Mouse (Mus musculus) kidney, embryonic 15.5 days (tissue): ENCODE results near the gene Med16. TPM values are rescaled to one million over a fixed set of nuclear protein-coding genes. Genes with fewer than 3 reads are reported as not detected.
"Not testable (repeated sequence)": the region's sequence is repeated elsewhere in the genome, so short reads cannot be mapped to it uniquely, and the experiment has no call there.

Experiments used
- ATAC-seq: fragments of 200-750 bp; cut with Nextera tagmentation; replicated peaks from 2 replicates; pipeline ENCODE4 v1.8.0; 2017; ENCODE audit warnings: moderate TSS enrichment; ENCODE audit not compliant: low FRiP score
- H3K27ac ChIP-seq: fragments of 300-500 bp; sonication (generic); 2 replicates; pipeline ENCODE4 v1.5.1; 2015; ENCODE audit warnings: mild to moderate bottlenecking, inconsistent platforms
- H3K27me3 ChIP-seq: fragments of 300-500 bp; sonication (generic); 2 replicates; pipeline ENCODE4 v1.6.1; 2015; ENCODE audit warnings: inconsistent platforms
- H3K36me3 ChIP-seq: fragments of 300-500 bp; sonication (generic); 2 replicates; pipeline ENCODE4 v1.6.1; 2015; ENCODE audit warnings: inconsistent platforms
- H3K4me1 ChIP-seq: fragments of 300-500 bp; sonication (generic); 2 replicates; pipeline ENCODE4 v1.6.1; 2015; ENCODE audit warnings: inconsistent platforms
- H3K4me2 ChIP-seq: fragments of 300-500 bp; sonication (generic); 2 replicates; pipeline ENCODE4 v1.6.1; 2015; ENCODE audit warnings: moderate library complexity, mild to moderate bottlenecking, inconsistent platforms
- H3K4me3 ChIP-seq: fragments of 300-500 bp; sonication (generic); replicated peaks from 2 replicates; pipeline ENCODE4 v1.5.1; 2015; ENCODE audit warnings: mild to moderate bottlenecking, inconsistent platforms
- H3K9ac ChIP-seq: fragments of 300-500 bp; sonication (generic); 2 replicates; pipeline ENCODE4 v1.6.1; 2015; ENCODE audit warnings: mild to moderate bottlenecking, inconsistent platforms
- H3K9me3 ChIP-seq: fragments of 300-500 bp; sonication (generic); replicated peaks from 2 replicates; pipeline ENCODE4 v1.6.1; 2016; ENCODE audit warnings: inconsistent platforms
- WGBS: fragments of 180-500 bp; shearing (Covaris S2); methylation state at CpG from one replicate; pipeline ENCODE4 v1.1.7; 2015; ENCODE audit warnings: mixed read lengths; 5-methylcytosine and 5-hydroxymethylcytosine counted together
- polyA plus RNA-seq: library from polyadenylated mRNA; unstranded; fragments of >200 nt; fragmentation: Nextera tagmentation; extraction: Ambion mirVana; gene quantifications from 2 replicates; pipeline ENCODE4 v1.2.1, GENCODE M21; 2015

Gene Med16
- polyA plus RNA-seq, 1 experiment from 2014 or later: 70.7 TPM

DNA sequence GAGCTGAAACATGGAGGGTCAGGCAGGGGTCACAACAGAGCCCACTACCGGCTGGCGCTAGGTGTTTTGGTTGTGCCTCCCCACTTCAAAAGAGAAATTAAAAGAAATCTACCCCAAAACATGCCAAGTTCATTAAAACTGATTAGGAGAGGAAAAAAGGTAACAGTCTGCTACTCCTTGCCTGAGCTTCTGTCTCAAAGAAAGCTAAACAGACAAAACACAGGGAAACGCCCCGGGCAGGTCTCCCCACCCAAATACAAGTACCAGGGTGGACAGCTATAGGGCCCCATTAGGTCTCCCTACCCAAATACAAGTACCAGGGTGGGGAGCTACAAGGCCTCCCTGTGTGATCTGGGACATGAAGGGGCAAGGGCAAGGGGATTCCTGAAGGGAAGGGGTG lies 1.8 kb upstream of the Med16 start, which contains the start of gene Gm26602:
Gene Gm26602 (plus strand): TSS at position 301 of the 400 bp plus-strand sequence.
- no peaks in the 10 kb centered on the region for H3K9me3 ChIP-seq
- 0 out of 2 replicates have a peak within 1 kb of the TSS, but pooled peaks have one; percentile 78 for H3K27ac ChIP-seq
- no peak within 1 kb of the TSS for H3K9ac ChIP-seq
- no peak for ATAC-seq
- peaks cover 45% of the 10 kb centered on the region for H3K36me3 ChIP-seq
- peaks cover 40% of the 10 kb centered on the region for H3K4me1 ChIP-seq
- no peak within 1 kb of the TSS for H3K4me2 ChIP-seq
- H3K27me3 ChIP-seq: no peaks in the 10 kb centered on the region
- 91% methylated on average over 4 of the region's 4 CpGs for WGBS
- H3K4me3 ChIP-seq: no peak within 1 kb of the TSS

DNA sequence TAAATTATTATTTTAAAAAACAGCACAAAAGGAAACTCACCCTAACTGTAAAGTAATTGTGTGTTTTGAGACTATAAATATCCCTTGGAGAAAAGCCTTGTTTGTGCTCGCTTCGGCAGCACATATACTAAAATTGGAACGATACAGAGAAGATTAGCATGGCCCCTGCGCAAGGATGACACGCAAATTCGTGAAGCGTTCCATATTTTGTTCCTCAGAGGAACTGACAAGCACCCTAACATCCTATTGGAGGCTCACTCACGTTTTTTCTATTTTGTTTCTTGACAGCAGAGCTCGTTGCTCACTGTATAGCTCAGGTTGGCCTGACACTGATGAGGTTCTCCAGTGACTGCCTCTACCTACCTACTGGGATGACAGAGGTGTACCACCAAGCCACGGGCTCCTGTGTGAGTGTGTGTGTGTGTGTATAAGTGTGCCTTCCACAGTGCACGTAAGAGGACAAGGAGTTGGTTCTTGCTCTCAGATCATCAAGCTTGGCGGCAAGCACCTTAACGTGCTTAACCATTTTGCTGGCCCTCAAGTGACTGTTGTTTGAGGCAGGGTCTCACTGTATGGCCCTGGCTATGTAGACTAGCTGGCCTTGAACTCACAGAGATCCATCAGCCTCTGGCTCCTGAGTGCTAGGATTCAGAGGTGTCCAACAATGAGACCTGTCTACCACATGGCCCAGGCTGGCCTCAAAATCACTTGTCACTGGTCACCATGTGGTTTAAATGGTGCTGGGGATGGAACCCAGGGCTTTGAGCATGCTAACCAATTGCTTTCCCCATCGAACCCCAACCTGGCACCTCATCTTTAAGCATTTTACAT lies 584 bp upstream of the Med16 start:
- Histone ChIP-seq H3K9ac (peak overlapping the region; percentile 84; the same call in 1 of the 2 replicates), H3K9me3 (no peaks in the 10 kb centered on the region), H3K4me2 (peak overlapping the region; percentile 59), H3K27ac (peak overlapping the region; percentile 97), H3K4me1 (peaks cover 27% of the 10 kb centered on the region), H3K4me3 (peak overlapping the region; percentile 76), H3K27me3 (no peaks in the 10 kb centered on the region), H3K36me3 (peaks cover 58% of the 10 kb centered on the region)
- 0 out of 2 replicates have a peak, but pooled peaks have one; percentile 34 for ATAC-seq
- WGBS: 26% methylated on average over 14 of the region's 14 CpGs

DNA sequence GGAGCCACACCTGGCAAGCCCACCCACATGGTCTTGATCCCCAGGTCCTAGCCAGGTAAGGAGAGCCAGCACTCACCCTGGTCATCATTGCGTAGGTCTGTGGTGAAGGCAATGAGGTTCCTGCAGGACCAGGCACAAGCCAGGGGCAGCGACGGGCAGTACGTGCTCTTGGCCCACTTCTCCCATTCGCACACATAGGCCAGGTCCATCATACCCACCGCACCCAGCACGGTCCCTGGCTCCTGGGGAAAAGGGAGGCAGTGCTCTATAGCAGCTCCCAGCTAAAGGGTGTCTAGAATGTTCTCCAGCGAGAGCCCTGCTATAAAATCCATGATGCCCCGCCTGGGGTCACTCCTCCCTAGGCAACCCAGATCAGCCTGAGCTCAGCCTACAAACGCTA lies 1.3 kb downstream of the Med16 start:
- WGBS: 88% methylated on average over 10 of the region's 10 CpGs
- ATAC-seq: no peak
- peaks cover 22% of the 10 kb centered on the region for H3K4me1 ChIP-seq
- peaks cover 70% of the 10 kb centered on the region for H3K36me3 ChIP-seq
- H3K9ac ChIP-seq: no peak overlapping the region
- H3K27ac ChIP-seq: peak overlapping the region; percentile 37; the same call in 1 of the 2 replicates
- H3K4me2 ChIP-seq: peak overlapping the region; percentile 59
- peak overlapping the region; percentile 76 for H3K4me3 ChIP-seq
- no peaks in the 10 kb centered on the region for H3K27me3 ChIP-seq
- no peaks in the 10 kb centered on the region for H3K9me3 ChIP-seq

DNA sequence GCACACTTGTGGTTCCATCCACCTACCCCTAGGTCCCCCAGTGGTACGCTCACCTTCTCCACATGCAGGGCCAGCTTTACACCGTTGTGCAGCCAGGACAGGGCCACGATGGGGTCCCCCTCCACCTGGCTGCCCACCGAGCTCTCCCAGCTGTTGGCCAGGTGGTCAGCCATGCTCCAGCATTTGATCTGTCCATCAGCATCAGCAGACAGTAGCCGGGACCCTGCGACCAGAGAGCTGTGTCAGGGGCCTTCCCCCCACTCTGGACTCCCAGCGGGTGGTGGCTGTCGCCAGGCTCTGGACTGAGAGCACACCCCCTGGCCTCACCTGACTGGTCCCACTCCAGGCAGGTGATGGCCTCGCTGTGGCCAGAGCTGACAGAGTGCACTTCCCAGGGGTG lies 2.0 kb downstream of the Med16 start:
- Histone ChIP-seq H3K36me3 (peaks cover 71% of the 10 kb centered on the region), H3K4me2 (no peak overlapping the region), H3K4me1 (peaks cover 22% of the 10 kb centered on the region), H3K27ac (no peak overlapping the region), H3K9me3 (no peaks in the 10 kb centered on the region), H3K4me3 (no peak overlapping the region), H3K9ac (no peak overlapping the region), H3K27me3 (no peaks in the 10 kb centered on the region)
- ATAC-seq: no peak
- 94% methylated on average over 9 of the region's 9 CpGs for WGBS

DNA sequence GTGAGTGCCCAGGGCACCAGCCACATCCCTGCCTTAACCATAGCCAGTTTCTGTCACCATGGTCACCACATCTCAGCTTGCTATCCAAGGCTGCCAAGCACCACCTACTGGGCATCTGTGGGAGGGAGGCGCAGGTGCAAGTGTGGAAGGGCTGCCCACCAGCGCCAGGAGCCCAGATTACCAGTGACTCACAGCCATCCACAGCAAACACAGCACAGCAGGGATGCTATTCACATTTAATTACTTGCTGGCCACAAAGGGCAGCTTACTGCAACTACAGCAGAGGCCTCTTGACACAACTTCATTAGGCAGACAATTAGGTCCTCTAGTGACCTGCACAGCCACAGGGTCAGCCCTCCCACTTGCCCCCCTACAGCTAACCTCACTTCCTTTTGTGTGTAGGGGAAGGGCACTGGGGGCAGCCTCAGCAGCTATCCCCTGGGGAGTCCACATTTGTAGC lies 7.7 kb downstream of the Med16 start:
- Histone ChIP-seq H3K9ac (no peak overlapping the region), H3K36me3 (peaks cover 94% of the 10 kb centered on the region)
- WGBS: 64% methylated on average over 2 of the region's 2 CpGs

DNA sequence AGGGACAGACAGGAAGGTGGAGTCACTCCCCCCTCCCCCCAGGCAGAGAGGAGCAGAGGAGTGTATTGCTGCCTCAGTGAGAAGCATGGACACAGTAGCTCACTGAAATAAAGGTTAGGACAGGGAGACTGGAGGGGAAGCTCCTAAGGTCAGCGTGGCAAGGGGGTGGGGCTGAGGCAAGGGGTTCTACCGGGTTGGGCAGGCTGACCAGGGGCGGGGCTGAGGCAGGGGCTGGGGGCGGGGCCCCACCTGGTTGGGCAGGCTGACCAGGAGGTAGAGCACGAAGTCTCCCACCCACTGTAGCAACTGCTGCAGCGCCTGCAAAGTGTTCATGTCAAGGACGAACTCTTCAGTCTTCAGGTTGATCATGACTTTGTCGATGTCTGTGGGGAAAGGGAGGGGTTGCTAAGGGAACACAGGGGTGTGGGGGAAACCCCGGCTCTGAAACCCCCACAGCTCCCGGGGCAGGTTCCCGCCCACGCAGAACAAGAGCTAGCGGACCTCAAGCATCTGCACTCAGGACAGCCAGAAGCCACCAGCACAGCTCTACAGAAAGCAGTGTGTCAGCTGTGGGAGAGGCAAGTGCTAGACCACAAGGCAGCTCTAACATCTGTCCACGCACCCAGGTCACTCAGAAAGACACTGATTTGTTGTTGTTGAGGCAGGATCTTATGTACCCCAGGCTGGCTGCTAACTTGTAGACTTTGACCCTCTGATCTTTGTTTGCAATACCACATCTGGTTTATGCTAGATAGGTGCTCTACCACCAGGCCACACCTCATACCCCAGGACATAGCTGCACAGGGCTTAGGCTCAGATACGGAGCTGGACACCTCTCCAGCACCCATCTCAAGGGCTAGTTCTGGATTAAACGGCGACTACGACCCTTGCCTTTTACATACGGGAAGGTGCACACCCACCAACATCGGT lies 11.1 kb downstream of the Med16 start:
- Histone ChIP-seq H3K9me3 (no peaks in the 10 kb centered on the region), H3K9ac (no peak overlapping the region; the same call in 1 of the 2 replicates), H3K27me3 (no peaks in the 10 kb centered on the region), H3K4me2 (no peak overlapping the region), H3K36me3 (peaks cover 78% of the 10 kb centered on the region), H3K4me1 (peaks cover 17% of the 10 kb centered on the region; the same call in 1 of the 2 replicates), H3K4me3 (no peak overlapping the region), H3K27ac (no peak overlapping the region)
- ATAC-seq: peak; percentile 41; the same call in 1 of the 2 replicates
- WGBS: 47% methylated on average over 20 of the region's 20 CpGs

More for the DNA sequence above, 7.7 kb downstream of the Med16 start:
- Histone ChIP-seq H3K4me2 (no peak overlapping the region), H3K27ac (no peak overlapping the region), H3K4me3 (no peak overlapping the region), H3K27me3 (no peaks in the 10 kb centered on the region), H3K4me1 (peaks cover 17% of the 10 kb centered on the region; the same call in 1 of the 2 replicates), H3K9me3 (no peaks in the 10 kb centered on the region)
- ATAC-seq: no peak

DNA sequence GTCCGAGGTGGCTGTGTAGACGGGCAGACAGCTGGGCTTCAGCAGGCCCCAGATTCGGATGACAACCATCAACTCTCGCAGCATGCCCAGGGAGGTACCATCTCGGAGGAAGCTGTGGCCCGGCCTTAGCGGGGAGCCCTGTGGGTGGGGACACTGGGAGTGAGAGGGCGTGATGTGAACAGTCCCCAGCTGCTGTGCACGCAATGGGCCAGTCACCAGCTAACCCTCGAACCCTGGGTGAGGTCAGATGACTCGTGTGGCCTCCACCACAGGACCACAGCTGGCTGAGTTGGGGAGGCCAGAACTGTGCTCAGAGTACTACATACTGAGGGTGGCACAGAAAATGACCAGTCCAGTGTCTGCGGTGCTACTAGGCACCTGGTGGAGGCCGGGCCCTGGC lies 11.9 kb downstream of the Med16 start:
- Histone ChIP-seq H3K9me3 (no peaks in the 10 kb centered on the region), H3K27me3 (no peaks in the 10 kb centered on the region), H3K36me3 (peaks cover 70% of the 10 kb centered on the region), H3K4me2 (no peak overlapping the region), H3K4me1 (peaks cover 17% of the 10 kb centered on the region; the same call in 1 of the 2 replicates), H3K27ac (no peak overlapping the region), H3K4me3 (no peak overlapping the region), H3K9ac (no peak overlapping the region)
- no peak for ATAC-seq
- 83% methylated on average over 13 of the region's 13 CpGs for WGBS

DNA sequence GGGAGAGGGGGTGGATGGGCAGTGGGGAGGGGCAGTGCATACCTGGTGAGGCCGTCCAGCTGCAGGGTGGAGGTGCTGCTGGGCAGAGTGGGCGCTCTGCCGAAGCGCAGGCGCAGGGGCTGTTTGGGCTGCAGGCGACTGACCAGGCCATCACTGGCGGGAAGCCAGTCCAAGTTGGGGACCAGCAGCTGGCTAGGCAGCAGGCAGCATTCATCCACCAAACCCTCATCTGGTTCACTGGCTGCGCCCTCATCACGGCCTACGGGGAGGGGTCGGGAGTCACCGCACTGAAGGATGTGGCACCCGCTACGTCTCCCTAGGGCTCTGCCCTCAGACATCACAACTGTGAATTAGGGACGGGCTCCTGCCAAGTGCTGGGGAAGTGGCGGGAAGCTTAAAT lies 12.4 kb downstream of the Med16 start:
- no peak for ATAC-seq
- Histone ChIP-seq H3K36me3 (peaks cover 65% of the 10 kb centered on the region), H3K4me2 (no peak overlapping the region), H3K4me3 (no peak overlapping the region), H3K27me3 (no peaks in the 10 kb centered on the region), H3K9me3 (no peaks in the 10 kb centered on the region), H3K4me1 (peaks cover 17% of the 10 kb centered on the region; the same call in 1 of the 2 replicates), H3K9ac (no peak overlapping the region), H3K27ac (no peak overlapping the region)
- 88% methylated on average over 16 of the region's 16 CpGs for WGBS

DNA sequence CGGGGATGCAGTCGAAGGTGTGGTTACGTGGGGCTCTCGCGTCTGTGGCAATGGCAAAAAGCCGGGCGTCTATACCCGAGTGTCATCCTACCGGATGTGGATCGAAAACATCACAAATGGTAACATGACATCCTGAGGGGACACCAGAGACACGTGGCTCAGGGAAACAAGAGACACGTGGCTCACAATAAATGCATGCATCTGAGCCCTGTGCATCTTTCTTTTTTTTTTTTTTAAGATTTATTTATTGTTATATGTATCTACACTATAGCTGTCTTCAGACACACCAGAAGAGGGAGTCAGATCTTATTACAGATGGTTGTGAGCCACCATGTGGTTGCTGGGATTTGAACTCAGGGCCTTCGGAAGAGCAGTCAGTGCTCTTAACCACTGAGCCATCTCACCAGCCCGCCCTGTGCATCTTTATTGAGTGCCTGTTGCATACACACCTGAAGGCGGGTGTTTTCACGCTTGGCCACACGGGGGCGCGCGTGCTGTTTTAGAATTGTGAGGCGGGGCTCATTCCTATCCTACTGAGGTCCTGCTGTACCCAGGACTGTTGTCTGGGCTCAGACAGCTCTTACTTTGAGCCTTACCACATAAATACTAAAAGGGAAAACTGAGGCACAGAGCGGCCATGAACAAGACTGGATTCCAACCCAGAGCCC lies 16.1 kb downstream of the Med16 start:
- not testable (repeated sequence) for H3K9ac ChIP-seq, H3K9me3 ChIP-seq, ATAC-seq, H3K4me3 ChIP-seq, H3K4me2 ChIP-seq, H3K27me3 ChIP-seq
- H3K27ac ChIP-seq: peak overlapping the region; percentile 51
- peaks cover 34% of the 10 kb centered on the region for H3K36me3 ChIP-seq
- 41% methylated on average over 22 of the region's 22 CpGs for WGBS
- H3K4me1 ChIP-seq: peaks cover 10% of the 10 kb centered on the region; the same call in 1 of the 2 replicates

DNA sequence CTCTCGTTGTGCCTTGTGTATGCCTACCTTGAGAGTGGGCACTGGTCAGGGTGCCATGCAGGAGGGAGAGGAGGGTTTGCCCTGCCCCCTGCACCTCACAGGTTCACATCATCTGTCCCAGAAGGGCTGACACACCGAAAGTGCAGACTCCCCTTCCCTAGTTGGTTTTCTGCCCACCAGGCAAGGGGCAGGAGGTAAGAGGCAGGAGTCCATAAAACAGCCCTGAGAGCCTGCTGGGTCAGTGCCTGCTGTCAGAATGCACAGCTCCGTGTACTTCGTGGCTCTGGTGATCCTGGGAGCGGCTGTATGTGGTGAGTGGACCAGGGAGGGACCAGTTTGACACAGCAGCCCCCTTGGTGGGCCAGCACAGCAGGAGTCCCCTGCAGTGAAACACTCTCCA lies 18.1 kb downstream of the Med16 start, which contains the start of gene Cfd:
Gene Cfd (plus strand): TSS at position 184 of the 400 bp plus-strand sequence.
- ATAC-seq: no peak

DNA sequence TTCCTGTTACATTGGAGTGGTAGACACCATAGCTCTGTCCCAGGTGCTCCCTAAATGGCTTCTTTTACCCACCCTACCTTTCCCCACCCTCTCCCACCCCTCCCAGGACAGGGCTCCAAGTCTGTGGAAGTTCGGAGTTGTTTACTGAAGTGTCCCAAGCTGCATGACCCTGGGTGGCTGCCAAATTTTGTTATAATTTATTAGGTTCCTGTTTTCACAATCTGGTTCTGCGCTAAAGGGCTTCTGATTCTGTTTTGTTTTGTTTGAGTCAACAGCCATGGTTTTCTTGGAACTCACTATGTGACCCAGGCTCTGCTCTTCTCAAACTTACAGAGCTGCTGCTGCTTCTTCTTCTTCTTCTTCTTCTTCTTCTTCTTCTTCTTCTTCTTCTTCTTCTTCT lies 19.3 kb downstream of the Med16 start:
- 46% methylated on average over 2 of the region's 2 CpGs for WGBS

More for the DNA sequence above, 18.1 kb downstream of the Med16 start, which contains the start of gene Cfd:
- peaks cover 15% of the 10 kb centered on the region for H3K36me3 ChIP-seq
- H3K27ac ChIP-seq: no peak within 1 kb of the TSS
- no peak within 1 kb of the TSS for H3K4me2 ChIP-seq
- WGBS: 44% methylated on average over 5 of the region's 5 CpGs
- H3K4me1 ChIP-seq: no peaks in the 10 kb centered on the region
- H3K9ac ChIP-seq: no peak within 1 kb of the TSS
- no peaks in the 10 kb centered on the region for H3K9me3 ChIP-seq
- no peaks in the 10 kb centered on the region for H3K27me3 ChIP-seq
- H3K4me3 ChIP-seq: no peak within 1 kb of the TSS

More for the DNA sequence above, 19.3 kb downstream of the Med16 start:
- Histone ChIP-seq H3K9me3 (no peaks in the 10 kb centered on the region), H3K4me2 (no peak overlapping the region), H3K9ac (no peak overlapping the region), H3K4me1 (no peaks in the 10 kb centered on the region), H3K27me3 (no peaks in the 10 kb centered on the region), H3K4me3 (no peak overlapping the region), H3K27ac (no peak overlapping the region), H3K36me3 (peaks cover 6% of the 10 kb centered on the region; the same call in 1 of the 2 replicates)
- ATAC-seq: no peak
